Mouse (Mus musculus): ENCODE measurements around the gene Olfr288. TPM values are rescaled to one million over a fixed set of nuclear protein-coding genes. Genes with fewer than 3 reads are reported as not detected.

The Olfr288 gene
- total RNA-seq, 2 experiments from 2014 or later, result not detected

DNA sequence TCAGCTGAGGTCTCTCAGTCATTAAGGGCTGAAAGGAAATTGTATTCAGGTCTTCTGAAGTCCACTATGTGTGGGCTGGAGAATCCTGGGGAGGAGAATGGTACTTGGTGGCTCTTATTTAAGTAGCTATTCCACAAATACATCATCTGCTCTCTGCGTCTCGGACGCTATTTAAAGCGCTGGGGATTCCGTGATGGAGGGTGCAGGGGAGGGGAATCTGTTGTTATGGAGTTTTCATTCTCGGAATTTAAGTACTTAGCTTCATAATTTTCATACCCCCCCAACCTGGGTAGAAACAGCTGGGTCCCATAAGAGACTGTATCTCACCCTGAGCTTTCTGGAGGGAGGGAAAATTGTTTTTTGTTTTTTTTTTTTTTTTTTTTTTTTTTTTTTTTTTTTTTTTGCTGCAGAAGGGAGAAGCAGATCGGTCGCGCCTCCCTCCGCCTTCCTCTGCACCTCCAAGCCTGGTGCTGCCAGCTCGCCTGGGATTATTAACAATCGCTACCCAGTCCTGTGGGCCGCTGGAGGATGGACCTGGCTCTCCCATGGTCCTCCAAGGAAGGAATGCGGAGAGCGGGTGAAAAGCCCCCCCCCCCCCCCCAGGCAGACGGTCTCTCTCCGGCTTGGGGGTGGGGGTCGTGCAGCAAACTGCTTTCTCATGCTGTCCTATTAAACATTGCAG is 28.2 kb downstream of the Olfr288 start, which contains the start of gene Ccdc184:
Gene Ccdc184, plus strand, starts transcription at position 196 of the 682 bp plus-strand sequence.
- no peak for ATAC-seq (replicated peaks; ENCODE audit: poor library complexity)

DNA sequence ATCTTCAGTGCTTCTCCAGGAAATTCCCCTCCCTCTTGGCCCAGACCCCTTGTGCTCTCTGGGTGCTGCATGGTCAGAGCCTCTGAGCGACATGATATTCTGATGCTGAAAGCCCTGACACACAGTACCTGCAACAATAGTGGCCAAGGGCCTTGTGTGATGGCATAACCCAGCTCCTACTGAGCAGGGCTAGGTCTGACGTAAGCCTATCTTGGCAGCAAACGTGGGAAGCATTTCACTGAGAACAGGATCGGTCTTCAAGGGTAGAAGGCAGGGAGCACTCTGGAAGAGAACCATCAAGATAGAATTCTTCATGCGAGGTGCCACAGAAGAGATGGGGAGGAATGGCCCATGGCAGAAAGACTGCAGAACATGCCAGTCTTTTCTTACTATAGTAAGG is 29.8 kb downstream of the Olfr288 start, which contains the start of gene Asb8:
Gene Asb8, minus strand, starts transcription at position 101 of the 400 bp plus-strand sequence.
- ATAC-seq (replicated peaks; ENCODE audit: poor library complexity), result no peak

DNA sequence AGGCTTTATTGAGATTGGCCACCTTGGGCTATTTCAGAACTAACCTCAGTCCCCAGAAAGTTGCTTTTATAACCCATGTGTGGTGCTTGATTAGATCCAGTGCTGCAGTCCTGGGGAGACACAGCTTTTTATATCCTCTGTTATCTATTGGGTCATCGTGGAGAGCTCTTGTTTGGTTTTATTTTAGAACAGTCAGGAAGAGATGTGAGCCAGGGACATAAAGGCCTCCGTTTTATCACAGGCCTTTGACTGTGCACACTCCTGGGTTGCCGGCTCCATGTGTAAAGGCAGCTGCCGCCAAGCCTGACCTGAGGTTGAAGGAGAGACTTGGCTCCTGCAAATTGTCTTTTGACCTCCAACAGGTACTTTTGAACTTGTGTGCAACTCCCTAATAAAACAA is 32.8 kb downstream of the Olfr288 start:
- no peak for ATAC-seq (replicated peaks; ENCODE audit: poor library complexity)

- ATAC-seq (replicated peaks; ENCODE audit: poor library complexity), result peak; percentile 54
Measured at GRCm38 (mm10) chr15:98161026-98161805, 34.1 kb downstream of the Olfr288 start.

- ATAC-seq (replicated peaks; ENCODE audit: poor library complexity), result no peak
Measured at GRCm38 (mm10) chr15:98157253-98157652, 38.1 kb downstream of the Olfr288 start.

DNA sequence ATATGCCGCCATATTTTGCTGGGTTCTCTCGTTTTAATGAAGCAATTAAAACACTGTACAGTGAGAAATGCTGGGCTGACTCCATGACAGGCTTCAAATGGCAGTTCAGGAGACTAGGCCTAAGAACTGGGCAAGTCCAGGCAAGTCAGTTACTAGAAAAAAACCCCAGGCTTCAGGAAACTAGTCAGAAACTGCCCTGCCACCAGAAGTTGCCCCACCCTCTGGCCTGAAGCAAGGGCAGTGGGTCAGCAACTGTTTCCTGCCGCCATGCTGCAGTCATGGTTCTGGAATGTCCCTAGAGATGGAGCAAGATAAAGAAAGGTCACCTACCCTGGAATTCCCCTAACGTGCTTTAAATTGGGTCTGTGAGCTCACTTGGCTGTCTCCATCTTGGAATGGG is 39.4 kb downstream of the Olfr288 start:
- no peak for ATAC-seq (replicated peaks; ENCODE audit: poor library complexity)

GRCm38 (mm10) chr15:98155272-98155671 is 40.1 kb downstream of the Olfr288 start:
- ATAC-seq (replicated peaks; ENCODE audit: poor library complexity), result no peak

- no peak for ATAC-seq (replicated peaks; ENCODE audit: poor library complexity)
Measured at GRCm38 (mm10) chr15:98154631-98155030, 40.7 kb downstream of the Olfr288 start.

GRCm38 (mm10) chr15:98154146-98154545 is 41.2 kb downstream of the Olfr288 start:
- no peak for ATAC-seq (replicated peaks; ENCODE audit: poor library complexity)

GRCm38 (mm10) chr15:98153625-98154024 is 41.7 kb downstream of the Olfr288 start:
- peak; percentile 87 for ATAC-seq (replicated peaks; ENCODE audit: poor library complexity)

DNA sequence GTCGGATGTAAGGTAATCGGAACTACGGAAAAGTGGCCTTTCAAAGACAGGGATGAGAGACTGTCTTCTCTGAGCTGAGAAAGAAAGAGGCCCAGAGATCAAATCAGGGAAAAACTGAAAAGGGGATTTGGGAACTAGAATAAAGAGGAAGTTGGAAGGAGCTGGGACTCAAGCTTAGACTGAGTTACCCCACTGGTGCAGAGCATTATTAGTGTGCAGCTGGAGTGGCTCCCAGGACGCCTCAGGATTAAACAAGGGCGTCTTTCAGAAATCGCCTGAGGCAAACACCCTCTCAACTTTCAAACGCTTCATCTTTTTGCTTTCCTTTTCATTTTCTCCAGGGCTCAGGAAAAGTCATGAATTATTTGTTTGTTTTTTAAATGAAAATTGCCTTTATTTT is 42.4 kb downstream of the Olfr288 start:
- 0 out of 2 replicates have a peak, but pooled peaks have one; percentile 31 for ATAC-seq (replicated peaks; ENCODE audit: poor library complexity)

- ATAC-seq (replicated peaks; ENCODE audit: poor library complexity), result no peak
Measured at GRCm38 (mm10) chr15:98149166-98149602, 46.2 kb downstream of the Olfr288 start.

- ATAC-seq (replicated peaks; ENCODE audit: poor library complexity), result no peak
Measured at GRCm38 (mm10) chr15:98148356-98148755, 47.0 kb downstream of the Olfr288 start.

DNA sequence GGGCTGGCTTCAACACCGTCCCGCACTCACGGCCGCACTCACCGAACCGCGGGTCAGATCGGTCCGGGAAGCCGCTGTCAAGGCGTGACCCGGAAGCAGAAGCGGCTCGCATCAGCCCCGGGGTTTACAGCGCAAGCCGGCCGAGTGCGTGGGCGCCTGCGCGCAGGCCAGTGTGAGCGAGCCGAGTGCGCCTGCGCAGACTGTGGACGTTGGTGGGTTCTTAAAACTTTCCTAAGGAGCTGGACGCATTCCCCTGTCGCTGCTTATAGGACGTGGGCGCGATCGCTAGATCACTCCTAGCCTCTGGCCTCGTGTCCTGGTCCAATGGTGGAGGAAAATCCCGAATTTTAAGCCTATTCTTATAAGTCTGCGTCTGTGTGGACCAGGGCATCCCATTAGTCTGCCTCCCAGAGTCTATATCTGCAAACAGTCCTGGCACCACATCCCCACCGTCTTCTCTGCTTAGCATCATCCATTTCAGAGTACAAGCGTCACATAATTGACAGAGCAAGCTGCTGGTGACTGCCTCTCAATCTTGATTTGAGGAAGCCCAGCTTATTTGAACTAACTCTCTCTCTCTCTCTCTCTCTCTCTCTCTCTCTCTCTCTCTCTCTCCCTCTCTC is 49.7 kb downstream of the Olfr288 start:
- peak; percentile 97 for ATAC-seq (replicated peaks; ENCODE audit: poor library complexity)

- ATAC-seq (replicated peaks; ENCODE audit: poor library complexity), result no peak
Measured at GRCm38 (mm10) chr15:98144861-98145507, 50.4 kb downstream of the Olfr288 start.

- ATAC-seq (replicated peaks; ENCODE audit: poor library complexity), result no peak
Measured at GRCm38 (mm10) chr15:98142515-98142914, 52.8 kb downstream of the Olfr288 start.

GRCm38 (mm10) chr15:98140809-98141208 is 54.5 kb downstream of the Olfr288 start:
- no peak for ATAC-seq (replicated peaks; ENCODE audit: poor library complexity)

DNA sequence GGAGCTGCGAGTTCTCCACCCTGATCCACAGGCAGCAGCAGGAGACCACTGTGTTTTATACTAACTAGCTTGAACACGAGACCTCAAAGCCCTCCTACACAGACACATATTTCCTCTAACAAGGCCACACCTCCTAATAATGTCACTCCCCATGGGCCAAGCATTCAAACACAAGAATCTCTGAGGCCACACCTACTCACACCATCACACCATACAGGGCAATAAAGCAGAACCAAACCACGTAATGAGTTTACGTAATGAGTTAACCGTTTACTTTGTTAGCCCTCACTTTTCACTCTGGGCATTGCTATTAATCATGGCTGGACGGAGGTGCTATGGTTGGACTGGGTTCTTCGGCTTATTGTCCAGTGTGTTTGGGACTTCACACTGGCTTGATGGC is 55.6 kb downstream of the Olfr288 start:
- ATAC-seq (replicated peaks; ENCODE audit: poor library complexity), result peak; percentile 76

DNA sequence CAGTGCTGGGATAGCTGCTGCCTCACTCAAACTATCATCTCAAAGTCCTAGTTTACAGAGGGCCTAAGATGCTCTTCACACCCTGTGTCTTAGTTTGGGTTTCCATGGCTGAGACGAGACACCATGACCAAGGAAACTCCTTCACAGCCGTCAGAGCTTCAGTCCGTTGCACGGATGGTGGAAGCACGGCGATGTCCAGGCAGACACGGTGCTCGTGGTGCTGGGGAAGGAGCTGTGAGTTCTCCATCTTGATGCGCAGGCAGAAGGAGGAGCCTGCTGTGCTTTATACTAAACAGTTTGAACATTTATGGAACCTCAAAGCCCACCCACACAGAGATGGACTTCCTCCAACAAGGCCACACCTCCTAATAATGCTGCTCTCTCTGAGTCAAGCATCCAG is 58.5 kb downstream of the Olfr288 start:
- ATAC-seq (replicated peaks; ENCODE audit: poor library complexity), result no peak
